Mouse (Mus musculus) ES-Bruce4 (cell line): ENCODE measurements around the gene Add1.

Experiments
- EP300 ChIP-seq: IDR thresholded peaks from 2 replicates; pipeline ENCODE4 v1.6.1; 2011; ENCODE audit warnings: low read depth, low read length; ENCODE audit not compliant: insufficient read depth
- POLR2A ChIP-seq: IDR thresholded peaks from one replicate; pipeline ENCODE4 v1.8.1; 2011; ENCODE audit warnings: low read length; ENCODE audit not compliant: insufficient read depth

DNA sequence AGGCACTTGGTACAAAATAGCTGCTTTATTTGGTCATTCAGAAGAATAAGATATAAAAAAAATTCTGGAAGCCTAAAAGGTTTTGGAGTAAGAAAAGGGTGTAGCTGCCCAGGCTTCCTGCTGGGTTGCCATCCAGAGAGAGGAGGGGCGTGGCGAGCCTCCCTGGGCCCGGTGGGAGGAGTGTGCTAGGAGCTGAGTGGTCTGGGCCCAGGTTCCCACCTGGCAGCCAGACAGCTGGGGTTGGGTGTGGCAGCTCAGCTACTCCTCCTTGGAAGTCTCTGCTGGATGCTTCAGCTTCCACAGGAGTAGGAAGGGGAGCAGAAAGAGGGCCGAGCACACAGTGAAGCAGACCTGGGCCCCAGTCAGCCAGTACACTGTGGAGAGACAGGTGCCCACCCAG is 60.2 kb downstream of the Add1 start:
- no peak for TF ChIP-seq POLR2A
- TF ChIP-seq EP300 = no peak
